Mouse (Mus musculus): Measurements from ENCODE around the gene Pon3.

Pon3 gene

GRCm38 (mm10) chr6:5180645-5181044 lies 75.4 kb downstream of the Pon3 start:
- no peak for DNase-seq (ENCODE audit: low read depth, low spot score)

GRCm38 (mm10) chr6:5179189-5179588 lies 76.9 kb downstream of the Pon3 start:
- no peak for DNase-seq (ENCODE audit: low read depth, low spot score)

- DNase-seq (ENCODE audit: low read depth, low spot score), result peak; percentile 10
Observed at GRCm38 (mm10) chr6:5177967-5178891, 77.9 kb downstream of the Pon3 start.

- DNase-seq (ENCODE audit: low read depth, low spot score), result no peak
Observed at GRCm38 (mm10) chr6:5174179-5174812, 81.8 kb downstream of the Pon3 start.

GRCm38 (mm10) chr6:5172571-5172970 lies 83.5 kb downstream of the Pon3 start:
- no peak for DNase-seq (ENCODE audit: low read depth, low spot score)

- no peak for DNase-seq (ENCODE audit: low read depth, low spot score)
Observed at GRCm38 (mm10) chr6:5171418-5171817, 84.7 kb downstream of the Pon3 start.

All from brain, embryonic 18.5 days (tissue).